Comparison of ENCODE assay signal across 16 mouse cellular contexts in the genomic region with DNA sequence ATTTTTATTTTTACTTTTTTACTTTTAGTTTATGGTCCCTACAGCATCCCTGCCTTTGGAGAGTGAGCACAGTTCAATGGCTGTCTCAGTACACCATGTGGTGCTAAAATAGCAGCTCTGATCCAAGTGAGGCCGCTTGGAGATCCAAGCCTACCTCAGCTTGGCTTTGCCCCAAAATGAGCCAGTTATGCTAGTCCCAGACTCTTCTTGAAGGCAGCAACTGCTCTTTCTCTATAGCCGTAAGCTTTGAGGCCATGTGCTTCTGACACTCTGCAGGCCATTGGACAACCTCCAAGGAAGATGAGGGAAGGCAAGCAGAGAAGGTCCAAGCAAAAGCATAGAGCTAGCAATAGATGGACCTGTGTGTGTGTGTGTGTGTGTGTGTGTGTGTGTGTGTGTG.
"Had no signal": no experiment of that assay in that cellular context is flagged by ENCODE, and none has a peak within 500 bp of the region (broad histone marks: within the 10 kb centered on the region; RNA-seq: fewer than 3 reads in every experiment).

No protein-coding gene starts in this region.

- H3K9me3 ChIP-seq: limb, embryonic 12.5 days; liver, embryonic 13.5 days; lung, embryonic 15.5 days; megakaryocyte, embryonic 14.5 days; midbrain, embryonic 15.5 days; neural tube, embryonic 12.5 days had no signal

- H3K27ac ChIP-seq: limb, embryonic 12.5 days; liver, embryonic 13.5 days; lung, embryonic 15.5 days; macrophage; midbrain, embryonic 15.5 days; neural tube, embryonic 12.5 days had no signal

- H3K4me2 ChIP-seq: limb, embryonic 12.5 days; liver, embryonic 13.5 days; lung, embryonic 15.5 days; midbrain, embryonic 11.5 days; midbrain, embryonic 15.5 days; neural tube, embryonic 12.5 days had no signal

- H3K27me3 ChIP-seq: limb, embryonic 12.5 days; liver, embryonic 13.5 days; lung, embryonic 15.5 days; megakaryocyte, embryonic 14.5 days; midbrain, embryonic 15.5 days; neural tube, embryonic 12.5 days had no signal

- ATAC-seq: liver, postnatal 0 days; midbrain, embryonic 15.5 days had no signal

- H3K4me1 ChIP-seq: liver, embryonic 13.5 days; lung, embryonic 15.5 days; megakaryocyte, embryonic 14.5 days; neural tube, embryonic 12.5 days had no signal

- H3K4me3 ChIP-seq: limb, embryonic 12.5 days; liver, embryonic 13.5 days; lung, embryonic 15.5 days; megakaryocyte, embryonic 14.5 days; midbrain, embryonic 15.5 days; neural tube, embryonic 12.5 days had no signal

- H3K36me3 ChIP-seq: limb, embryonic 12.5 days; liver, embryonic 13.5 days; lung, embryonic 15.5 days; midbrain, embryonic 15.5 days; neural tube, embryonic 12.5 days had no signal

- H3K9ac ChIP-seq: limb, embryonic 12.5 days; liver, embryonic 13.5 days; liver, postnatal 0 days; lung, embryonic 15.5 days; midbrain, embryonic 15.5 days; neural tube, embryonic 12.5 days had no signal

- DNase-seq: kidney, postnatal 25 days; liver; liver, embryonic 13.5 days; liver, postnatal 0 days; lung, postnatal 14 days; retina, postnatal 1 day; right cerebral cortex, postnatal 14 days; thymus, adult 18-20 months; thymus, postnatal 14 days had no signal
